Mouse (Mus musculus): ENCODE data around the gene Cdk4.

DNA sequence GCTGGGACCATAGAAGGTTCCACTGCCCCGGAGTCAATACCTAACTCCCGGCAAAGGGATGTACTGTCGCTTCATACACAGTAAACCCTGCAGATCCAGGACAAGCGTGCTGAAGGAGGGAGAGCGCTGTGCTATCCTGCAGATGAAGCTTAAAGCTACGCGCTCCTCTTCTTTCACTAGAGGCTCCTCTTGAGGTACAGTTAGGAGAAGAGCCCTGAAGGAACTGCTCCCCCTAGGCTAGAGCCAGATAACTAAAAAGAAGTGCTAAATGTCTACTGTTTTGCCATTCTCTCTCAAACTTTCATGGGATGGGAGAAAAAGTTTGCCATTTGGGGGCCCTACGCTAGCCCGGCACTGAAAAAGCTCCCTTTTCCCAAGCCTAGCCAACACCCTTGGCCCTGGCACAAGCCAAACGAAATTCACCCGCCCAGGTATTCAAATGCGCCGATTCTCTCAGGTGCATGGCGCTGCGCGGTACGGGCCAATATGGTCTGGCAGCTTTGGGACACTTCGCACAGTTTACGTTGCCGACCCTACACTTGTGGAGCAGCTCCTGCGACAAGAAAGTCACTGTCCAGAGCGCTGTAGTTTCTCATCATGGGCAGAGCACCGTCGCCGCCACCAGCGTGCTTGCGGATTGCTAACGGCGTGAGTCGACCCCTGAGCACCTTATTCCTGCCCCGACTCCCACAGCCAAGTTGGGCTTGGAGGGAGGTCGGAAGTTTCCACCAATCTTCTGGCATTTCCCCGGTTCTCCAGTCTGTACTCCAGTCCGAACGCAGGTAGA is 14.5 kb upstream of the Cdk4 start:
- TF ChIP-seq CTCF (IDR thresholded peaks at IDR 0.05; ENCODE audit: low read depth, low read length) (no peak), POLR2A (IDR thresholded peaks at IDR 0.05; ENCODE audit: borderline replicate concordance, low read depth, low read length) (no peak)
